Mouse (Mus musculus) adrenal gland, adult 18-20 months (tissue): ENCODE results near the gene Ces1e. TPM values are rescaled to one million over a fixed set of nuclear protein-coding genes. Genes with fewer than 3 reads are reported as not detected.
"Not testable (repeated sequence)": the region's sequence is repeated elsewhere in the genome, so short reads cannot be mapped to it uniquely, and the experiment has no call there.

ENCODE experiments used
- DNase-seq, 2 experiments: peaks; one replicate each; pipeline ENCODE4 v3.0.0; 2021 to 2022; ENCODE audit warnings: low spot score in 2 of 2
- long read RNA-seq, 2 experiments: library from polyadenylated mRNA; stranded (forward); transcript quantifications; one replicate each; pipeline ENCODE4 v2.0.0; 2021
- total RNA-seq, 2 experiments: library from RNA; stranded (reverse); gene quantifications; 1 replicate in 1 of 2; 2 replicates in 1 of 2; pipeline ENCODE4 v1.2.3; 2021

Ces1e gene
- under 1 TPM in 1 of 2 experiments, not detected in 1; 0.27 TPM for total RNA-seq
- long read RNA-seq, experiment 1: 0 reads
- long read RNA-seq, experiment 2: 0 reads

DNA sequence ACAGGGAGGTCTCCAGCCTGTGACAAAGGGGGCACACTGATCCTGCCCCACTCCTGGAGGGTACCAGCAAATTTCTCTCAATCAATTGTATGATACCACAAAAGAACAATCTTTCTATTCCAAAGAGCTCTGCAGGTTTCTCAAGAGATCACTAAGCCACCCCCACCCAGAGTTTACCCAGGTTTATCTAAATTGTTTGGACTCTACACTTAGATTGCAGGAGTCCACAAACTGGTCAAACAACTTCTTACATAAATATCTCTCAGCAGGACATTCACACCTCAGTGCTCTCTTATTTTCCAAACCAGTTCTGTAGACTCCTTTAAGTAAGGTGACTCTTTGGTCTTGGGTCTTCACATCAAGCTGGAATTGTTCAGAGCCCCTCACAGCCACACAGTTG is at the start of gene Ces1e:
Gene Ces1e, minus strand, starts transcription at position 174 of the 400 bp plus-strand sequence.
- DNase-seq: no peak

DNA sequence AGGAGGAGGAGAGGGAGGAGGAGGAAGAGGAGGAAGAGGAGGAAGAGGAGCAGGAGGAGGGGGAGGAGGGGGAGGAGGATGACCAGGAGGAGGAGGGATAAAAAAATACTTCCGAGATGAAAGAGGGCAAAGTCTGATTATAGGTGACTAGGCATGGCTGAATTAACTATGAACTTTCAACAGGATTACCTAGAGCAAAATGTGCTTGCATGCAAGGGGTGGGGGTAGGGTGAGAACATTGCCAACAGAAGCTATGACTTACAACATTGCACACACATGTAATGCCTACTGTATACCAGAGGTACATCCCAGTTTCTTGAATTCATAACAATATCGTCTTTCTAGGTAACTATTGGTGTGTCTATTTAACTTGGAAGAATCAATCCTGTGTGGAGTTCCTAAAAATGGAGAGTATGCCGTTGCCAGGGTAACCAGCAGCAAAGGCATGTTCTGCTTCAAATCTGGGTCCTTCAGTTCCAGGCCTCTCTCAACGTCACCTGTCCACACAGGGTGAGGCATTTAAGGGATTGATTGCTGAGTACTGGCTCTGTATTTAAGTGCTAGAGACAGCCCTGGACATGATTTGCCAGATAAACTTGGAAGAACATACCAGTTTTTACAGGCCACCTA is 48.9 kb upstream of the Ces1e start:
- DNase-seq: no peak

DNA sequence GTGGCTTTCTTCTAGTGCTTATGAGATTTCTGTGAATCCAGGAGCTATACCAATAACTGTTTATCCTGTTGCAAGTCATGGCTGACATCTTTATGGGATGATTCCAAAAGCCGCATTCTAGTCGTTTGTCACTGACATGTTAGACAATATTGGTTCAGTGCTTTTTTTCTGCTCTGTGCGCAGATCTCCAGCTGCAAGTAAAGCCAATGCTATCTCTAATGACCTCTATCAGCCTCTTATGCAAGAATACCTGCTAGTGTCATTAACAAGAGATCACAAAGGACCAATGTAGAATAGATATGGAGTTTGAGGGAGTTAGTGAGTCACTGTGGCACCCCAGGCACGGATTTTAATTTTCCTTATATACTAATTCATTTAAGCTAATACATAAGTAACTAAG is 45.2 kb upstream of the Ces1e start:
- no peak for DNase-seq

DNA sequence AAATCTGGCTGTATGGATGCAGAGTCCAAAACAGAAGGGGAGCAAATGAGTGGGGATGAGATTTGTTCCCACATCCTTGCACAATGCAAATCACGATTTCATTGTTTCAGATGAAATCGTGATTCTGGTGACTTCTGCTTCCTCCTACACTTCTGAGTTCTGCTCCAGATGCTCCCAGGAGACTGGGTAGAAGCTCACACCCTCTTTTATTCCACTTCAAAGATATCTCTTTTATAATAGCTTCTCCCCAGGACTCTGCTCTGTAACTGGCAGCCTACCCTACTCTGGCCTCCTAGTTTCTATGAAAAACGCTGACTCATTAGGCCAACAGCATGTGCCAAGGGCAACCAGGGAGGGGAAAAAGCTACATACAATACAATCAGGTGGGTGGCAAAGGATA is 43.9 kb upstream of the Ces1e start:
- peak in 1 of 2 experiments; percentile 24 for DNase-seq

DNA sequence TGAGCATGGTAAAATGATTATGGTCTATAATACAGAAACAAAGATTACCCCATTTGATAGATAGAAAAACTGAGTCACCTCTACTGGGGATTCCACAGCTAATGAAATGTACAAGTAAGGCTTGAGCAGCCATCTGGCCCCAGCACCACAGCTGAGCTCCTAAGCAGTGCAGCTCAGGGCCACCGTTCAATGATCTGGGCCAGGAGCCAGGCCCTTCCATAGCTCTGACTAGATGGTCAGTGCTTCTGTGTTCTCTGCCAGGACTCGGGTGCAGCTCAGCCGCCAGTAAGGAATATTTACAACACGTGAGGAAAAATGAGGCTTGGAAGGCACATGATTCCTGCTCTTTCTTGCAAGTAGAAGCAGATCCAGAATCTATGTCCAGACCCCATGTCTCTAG is 43.3 kb upstream of the Ces1e start:
- DNase-seq: peak; percentile 31 to 39

DNA sequence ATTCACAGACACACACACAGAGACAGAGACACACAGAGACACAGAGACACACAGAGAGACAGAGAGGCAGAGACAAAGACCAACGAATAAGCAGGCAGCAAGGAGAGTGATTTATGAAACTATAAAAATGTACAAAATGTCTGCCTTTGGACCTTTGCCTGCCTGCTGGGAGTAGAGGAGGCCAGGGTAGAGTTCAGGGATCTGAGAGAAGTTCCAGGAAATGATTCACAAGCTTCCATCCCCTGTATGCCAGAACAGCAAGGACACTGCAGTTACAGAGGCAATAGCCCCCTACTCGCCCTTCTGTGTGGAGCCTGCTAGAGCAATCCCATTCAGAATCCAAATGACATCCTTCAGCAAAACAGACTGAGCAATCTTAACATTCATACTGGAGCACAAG is 32.0 kb upstream of the Ces1e start:
- no peak for DNase-seq

DNA sequence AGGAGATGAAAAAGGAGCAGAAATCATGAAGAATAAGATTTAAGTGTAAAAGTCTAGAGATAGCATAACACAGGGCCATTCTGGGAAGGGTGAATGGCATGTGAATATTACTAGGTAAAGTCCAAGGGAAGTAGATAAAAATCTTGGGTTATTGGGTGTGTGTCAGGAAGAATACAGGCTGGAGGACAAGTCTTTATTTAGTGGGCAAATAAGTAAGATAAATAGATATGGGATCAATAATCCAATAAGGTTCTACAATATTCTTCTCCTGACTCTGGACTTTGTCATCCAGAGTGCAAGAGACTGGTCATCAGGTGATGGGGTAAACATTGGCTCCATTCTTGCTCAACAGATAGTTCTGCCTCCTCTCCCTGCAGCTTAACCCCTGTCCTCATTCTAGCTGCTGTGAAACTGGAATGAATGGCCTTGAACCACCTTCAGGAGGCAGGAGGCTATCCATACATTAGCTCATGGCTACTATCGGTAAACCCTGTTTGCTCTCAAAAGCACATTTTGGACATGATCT is 23.0 kb upstream of the Ces1e start:
- DNase-seq: no peak

DNA sequence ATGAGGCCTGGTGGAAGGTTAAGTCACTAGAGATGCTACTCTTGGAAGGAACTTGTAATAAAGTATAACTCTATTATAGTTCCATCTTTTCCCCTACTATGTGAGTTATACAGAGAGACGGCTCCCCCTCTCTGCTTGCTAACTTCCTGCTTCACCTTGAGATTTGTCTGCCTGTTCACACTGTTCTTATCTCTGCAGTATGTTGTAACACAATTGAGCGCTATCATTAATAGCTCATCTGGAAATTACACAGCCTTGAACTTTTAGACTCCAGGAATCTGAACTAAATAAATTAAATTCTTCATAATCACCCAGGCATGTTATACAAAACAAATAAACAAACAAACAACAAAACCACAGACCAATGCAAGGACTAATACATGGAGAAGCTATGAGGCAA is 16.6 kb upstream of the Ces1e start:
- no peak for DNase-seq

DNA sequence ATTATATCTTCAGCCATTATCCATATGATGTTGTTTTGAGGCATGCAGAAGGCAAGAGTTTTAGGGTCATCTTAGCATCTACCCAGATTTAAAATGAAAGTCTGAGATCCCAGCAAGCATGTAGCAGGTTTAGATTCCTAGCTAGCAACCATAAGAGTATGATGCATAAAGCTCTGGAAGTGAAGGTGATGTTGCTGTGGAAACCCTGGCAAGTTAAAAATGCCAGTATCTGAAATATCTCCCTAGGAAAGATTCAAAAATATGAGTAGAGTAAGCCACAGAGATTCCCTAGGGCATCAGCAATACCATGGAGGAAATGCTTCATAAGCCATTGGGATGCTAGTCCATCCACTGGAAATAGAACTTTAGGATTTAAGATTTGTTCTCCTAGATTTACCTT is 10.5 kb upstream of the Ces1e start:
- no peak for DNase-seq

DNA sequence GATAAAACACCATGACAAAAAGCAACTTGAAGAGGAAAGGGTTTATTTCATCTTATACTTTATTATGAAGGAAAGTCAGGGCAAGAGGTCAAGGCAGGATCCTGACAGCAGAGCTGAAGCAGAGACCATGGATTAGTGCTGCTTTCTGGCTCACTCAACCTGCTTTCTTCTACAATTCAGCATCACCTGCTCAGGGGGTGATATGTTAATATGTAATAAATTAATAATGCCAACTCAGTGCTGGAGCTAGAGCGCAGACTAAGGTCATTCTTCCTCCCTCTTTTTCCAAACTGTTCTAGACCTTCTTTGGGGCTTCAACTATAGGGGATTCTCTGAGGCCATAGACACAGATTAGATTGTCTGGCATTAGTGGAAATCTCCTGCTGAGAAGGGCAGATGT is 6.3 kb upstream of the Ces1e start:
- no peak for DNase-seq

DNA sequence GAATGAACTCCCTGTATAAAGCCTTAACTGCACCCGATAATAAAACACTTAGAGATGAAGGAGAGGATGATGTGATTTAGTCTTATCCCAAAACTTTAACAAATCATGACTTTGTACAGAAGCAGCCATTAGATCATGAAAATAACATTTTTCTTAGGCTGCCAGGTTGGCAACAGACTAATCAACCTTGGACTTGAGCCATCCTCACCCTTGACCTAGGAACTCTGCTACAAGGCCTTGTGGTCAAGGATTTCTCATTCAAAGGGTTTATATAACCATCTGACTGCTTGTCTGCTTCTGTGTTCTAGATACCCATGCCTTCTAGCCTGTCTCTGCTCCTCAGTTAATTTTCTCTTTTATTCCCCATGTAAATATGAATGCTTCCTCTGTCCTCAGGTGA is 5.3 kb upstream of the Ces1e start:
- DNase-seq: peak in 1 of 2 experiments; percentile 45

DNA sequence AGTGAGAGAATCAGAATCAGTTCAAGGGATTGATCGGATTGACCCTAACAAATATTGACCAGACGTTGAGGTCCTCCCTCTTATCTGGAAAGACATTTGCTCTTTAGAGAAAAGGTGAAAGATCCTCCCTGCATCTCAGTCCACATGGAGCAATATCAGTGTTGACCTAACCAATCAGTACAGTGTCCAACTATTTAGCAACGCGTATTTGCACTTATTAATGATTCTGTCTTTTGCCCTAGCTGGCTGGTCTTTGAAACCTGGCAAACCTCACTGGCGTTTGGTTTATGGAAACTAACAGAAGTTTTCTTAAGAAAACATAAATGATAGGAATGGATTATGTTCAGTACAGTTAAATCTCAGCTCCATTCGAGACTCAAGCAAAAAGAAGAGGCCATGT is 4.6 kb upstream of the Ces1e start:
- no peak for DNase-seq

DNA sequence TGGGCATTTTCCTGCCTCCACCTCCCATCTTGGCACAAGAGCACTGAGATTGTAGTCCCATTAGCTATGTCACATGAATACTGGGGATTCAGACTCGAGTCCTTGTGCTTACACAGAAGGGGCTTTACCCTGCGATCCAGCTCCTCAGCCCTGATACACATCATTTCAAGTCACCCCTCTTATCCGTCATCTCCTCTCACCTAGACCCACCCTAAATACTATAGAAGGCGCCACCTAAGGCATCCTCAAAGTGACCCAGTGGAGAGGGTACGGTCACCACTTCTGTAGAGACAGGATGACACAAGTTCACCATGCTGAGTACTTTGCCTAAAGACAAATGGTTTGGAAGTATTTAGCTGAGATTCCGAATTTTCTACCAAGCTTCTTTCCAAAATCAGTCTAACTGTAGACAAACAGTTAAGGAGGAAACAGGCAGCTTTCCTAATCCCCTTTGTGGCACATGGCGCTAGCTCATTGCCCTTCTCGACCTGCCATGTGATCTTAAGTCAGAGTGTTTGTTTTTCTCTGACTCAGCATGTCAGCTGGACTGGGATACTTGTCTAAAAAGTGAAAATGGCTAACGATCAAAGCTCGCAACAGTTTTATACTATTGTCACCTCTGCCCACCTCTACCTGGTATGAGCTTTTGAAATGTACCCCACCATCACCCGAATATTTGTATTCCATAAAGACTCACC is 597 bp downstream of the Ces1e start:
- DNase-seq: no peak

DNA sequence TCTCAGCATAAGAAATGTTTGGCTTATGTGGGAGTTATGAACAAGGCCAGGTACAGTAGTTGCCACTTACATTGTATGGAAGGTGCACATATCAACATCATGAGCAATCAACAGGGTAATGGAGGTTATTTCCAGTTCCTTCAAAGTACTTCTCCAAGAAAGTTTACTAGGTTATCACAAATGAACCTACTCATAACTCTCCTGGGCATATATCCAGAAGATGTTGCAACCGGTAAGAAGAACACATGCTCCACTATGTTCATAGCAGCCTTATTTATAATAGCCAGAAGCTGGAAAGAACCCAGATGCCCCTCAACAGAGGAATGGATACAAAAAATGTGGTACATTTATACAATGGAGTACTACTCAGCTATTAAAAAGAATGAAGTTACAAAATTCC is 2.9 kb downstream of the Ces1e start:
- not testable (repeated sequence) for DNase-seq

DNA sequence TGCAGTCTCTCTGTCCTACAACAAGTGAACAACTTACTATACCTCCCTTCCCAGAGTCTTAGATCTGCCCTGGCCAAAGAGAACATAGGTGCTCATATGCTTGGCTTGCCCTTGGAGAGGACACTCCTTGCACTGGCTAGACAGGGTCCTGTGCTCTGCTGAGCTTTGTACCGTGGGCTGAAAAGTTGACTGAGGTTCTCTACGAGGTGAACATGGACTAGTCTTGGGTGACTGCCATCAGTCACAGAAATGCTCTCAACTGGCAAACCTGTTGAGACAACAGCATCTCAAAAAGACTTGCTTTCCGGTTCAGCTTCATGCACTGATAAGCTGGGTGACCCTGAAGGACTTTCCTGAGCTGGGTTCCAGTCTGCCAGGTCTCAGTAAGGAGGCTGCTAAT is 7.5 kb downstream of the Ces1e start:
- no peak for DNase-seq

DNA sequence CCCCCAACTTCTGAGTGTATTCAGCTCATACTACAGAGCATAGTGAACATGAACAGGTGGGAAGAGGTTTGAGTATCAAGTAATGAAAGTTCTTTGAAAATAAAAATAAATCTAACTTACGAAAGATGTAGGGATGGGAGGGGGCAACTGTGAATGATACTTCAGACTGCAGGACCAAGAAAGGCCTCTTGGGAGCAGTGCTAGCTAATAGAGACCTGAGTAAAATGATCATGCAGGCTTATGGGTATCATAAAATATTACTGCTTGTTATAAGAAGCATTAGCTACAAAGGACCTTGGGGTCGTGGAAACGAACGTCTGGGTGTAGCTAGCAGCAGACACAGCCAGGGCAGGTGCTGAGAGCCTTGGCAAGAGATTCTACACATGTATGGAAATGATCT is 11.6 kb downstream of the Ces1e start:
- no peak for DNase-seq

DNA sequence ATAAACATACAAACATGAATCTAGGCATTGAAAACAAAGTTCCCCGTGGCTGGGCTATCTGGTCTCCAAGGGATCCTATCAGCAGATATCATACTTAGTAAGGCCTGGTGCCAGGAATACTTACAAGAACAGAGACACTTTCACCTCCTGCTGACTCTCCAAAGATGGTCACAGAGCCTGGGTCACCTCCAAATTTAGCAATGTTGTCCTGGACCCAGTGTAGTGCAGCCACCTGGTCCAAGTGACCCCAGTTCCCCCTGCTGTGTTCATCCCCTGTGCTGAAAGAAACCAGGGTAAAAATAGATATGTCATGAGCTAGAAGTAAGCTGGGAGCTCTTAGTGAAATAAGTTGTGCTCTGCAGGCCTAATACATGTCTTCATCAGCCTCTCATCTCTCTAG is 12.0 kb downstream of the Ces1e start:
- DNase-seq: no peak

DNA sequence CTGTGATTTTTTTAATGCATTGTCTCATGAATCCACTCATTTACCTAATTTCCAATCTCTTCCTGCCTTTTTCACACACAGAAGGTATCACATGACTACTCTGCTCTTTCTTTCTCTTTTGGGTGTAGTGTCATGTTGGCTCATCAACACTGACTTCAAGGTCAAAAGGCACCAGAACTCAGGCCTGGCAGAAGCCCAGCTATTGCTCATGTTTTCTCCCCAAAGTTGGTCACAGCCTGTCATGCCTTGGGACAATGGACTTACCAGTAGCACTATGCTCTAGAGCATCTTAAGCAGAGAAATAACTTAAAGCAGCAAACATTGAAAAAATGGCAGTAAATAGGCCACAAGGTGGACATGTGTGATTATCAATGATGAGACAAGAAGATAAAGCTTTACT is 18.3 kb downstream of the Ces1e start:
- DNase-seq: peak in 1 of 2 experiments; percentile 10

DNA sequence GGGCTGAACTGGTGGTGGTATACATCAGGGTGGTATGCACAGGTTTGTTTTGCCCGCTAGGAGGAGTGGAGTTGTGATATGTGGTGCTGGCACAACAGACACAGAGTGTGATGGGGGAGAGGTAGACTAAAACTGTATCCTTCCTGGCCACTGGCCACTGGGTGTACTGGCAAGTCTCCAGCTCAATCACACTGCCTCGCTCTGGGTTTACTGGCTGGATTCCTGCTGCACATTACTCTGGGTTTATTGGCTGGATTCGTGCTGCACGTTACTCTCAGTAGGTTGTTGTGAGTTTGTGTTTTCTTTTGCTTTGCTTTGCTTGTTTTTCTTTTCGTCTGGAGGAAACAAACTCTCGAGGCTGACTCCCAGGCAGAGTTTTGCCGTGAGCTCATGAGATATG is 30.3 kb downstream of the Ces1e start:
- not testable (repeated sequence) for DNase-seq

DNA sequence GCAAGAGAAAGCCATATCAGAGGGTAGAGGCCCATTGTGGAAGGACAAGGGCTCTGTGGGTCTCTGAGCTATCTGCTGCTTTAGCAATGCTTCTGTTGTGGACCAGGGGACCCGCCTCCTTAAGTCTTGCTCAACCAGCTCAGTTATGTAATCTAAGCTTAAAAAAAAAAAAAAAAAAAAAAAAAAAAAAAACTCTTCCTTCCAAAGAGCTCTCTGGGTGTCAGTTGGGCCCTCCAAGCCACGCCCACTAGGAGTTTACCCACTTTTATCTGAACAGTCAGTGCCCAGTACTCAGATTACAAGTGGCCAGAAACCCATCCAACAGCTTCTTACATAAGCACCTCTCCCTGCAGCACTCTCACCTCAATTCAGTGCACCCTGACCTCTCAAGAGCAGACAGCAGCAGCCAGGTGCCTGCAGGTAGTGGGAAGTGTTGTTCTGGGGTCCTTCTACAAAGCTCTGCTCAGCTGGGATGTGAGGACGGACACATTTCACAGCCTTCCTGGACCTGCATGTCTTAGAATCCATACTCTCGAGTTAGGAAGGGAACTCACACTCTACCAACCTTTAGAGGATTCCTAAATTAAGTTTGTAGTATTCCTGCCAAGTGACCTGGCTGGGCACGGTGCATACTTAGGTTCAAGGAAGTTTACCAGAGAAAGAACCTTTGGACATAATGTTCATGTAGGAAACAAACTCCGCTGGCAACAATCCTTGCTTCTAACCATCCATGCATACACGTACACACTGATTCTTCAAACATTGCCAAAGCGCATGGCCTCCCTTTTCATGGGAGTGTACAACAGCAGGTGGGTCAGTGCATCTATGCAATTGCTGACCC is 31.5 kb downstream of the Ces1e start, which contains the start of gene Ces1d:
Gene Ces1d, minus strand, starts transcription at position 154 of the 841 bp plus-strand sequence.
- no peak for DNase-seq

DNA sequence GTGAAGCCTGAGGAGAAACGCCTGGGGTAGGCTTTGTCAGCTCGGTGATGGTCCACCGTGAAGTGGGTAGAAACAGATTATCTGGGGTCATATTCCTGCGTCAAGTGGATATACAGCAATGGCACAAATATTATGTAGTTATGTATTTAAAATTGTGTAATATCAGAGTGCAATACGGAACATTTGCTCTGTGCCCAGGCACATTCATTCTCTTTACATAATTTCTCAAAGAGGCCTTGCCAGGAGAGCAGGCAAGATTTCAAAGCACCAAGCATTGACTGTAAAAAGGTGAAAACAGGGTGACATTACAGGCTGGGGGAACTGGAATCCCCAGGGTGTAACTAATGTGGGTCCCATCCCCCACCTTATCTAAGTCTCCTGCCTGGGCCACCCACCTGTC is 33.0 kb downstream of the Ces1e start:
- no peak for DNase-seq
